Mouse (Mus musculus) stomach, postnatal 0 days (tissue): ENCODE results near the gene Mboat7.

Experiments
- CTCF ChIP-seq: IDR thresholded peaks from 2 replicates; pipeline ENCODE4 v1.5.1; 2016; ENCODE audit warnings: antibody characterized with exemption, low read depth, mild to moderate bottlenecking, moderate library complexity
- EP300 ChIP-seq: optimal IDR thresholded peaks from 2 replicates; pipeline ENCODE3; 2016; ENCODE audit warnings: antibody characterized with exemption

DNA sequence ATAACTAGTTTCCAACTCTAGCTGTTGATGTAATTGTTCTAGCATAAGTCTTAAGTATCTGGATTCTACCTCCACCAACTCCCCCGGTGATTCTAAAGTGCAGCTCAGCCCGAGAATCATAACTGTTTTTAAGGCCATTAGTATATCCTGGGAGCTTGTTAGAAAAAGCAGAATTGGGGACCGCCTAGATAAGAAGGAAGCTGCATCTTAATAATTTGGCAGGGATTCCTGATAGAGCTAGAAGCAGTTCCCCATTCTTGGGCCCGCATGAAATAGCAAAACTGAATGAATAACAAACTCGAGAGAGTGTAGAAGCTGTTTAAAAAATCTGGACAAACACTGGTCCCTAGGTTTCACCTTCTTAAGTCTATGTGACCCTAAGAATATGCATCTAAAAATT is 49.9 kb downstream of the Mboat7 start:
- TF ChIP-seq CTCF (no peak), EP300 (no peak)
